Mouse (Mus musculus): ENCODE measurements at regions not wholly inside any gene's neighbourhood (a gene's known extent, or its start where the extent isn't known, plus 50 kb on each side); places are given as distances from the start of the nearest gene placed in this dataset.

GRCm38 (mm10) chr11:112103252-112103651 is 678.8 kb upstream of the Sox9 start:
- Histone ChIP-seq H3K4me2 (ENCODE audit: low read depth) (no peak overlapping the region), H3ac (ENCODE audit: control insufficient read depth, insufficient read length) (no peak overlapping the region), H3K36me3 (ENCODE audit: control insufficient read depth, insufficient read depth) (no peaks in the 10 kb centered on the region), H3K27me3 (ENCODE audit: control insufficient read depth, insufficient read depth, insufficient read length) (no peaks in the 10 kb centered on the region), H3K79me2 (ENCODE audit: control insufficient read depth, insufficient read depth) (no peaks in the 10 kb centered on the region), H3K4me3 (no peak overlapping the region)
- TF ChIP-seq TCF3 (IDR thresholded peaks at IDR 0.05; ENCODE audit: insufficient read length, low read depth) = no peak

- H3K4me3 ChIP-seq = no peak overlapping the region
- H3K79me2 ChIP-seq (ENCODE audit: control insufficient read depth, insufficient read depth) = no peaks in the 10 kb centered on the region
- TF ChIP-seq MYOG (IDR thresholded peaks at IDR 0.05; ENCODE audit: control insufficient read depth in 1 of 3, insufficient read depth in 1 of 3, insufficient read length in 2 of 3, low read depth in 2 of 3) (no peak), SRF (IDR thresholded peaks at IDR 0.05; ENCODE audit: control insufficient read depth, insufficient read length, low read depth) (no peak), CEBPB (IDR thresholded peaks at IDR 0.05; ENCODE audit: insufficient read depth, poor library complexity, severe bottlenecking) (no peak), REST (IDR thresholded peaks at IDR 0.05; ENCODE audit: insufficient read depth, insufficient read length) (no peak), TCF12 (IDR thresholded peaks at IDR 0.05; ENCODE audit: insufficient read depth, poor library complexity, severe bottlenecking) (no peak)
- no peaks in the 10 kb centered on the region for H3K36me3 ChIP-seq (ENCODE audit: control insufficient read depth, insufficient read depth)
- no peak overlapping the region for H3ac ChIP-seq (ENCODE audit: control insufficient read depth, insufficient read length)
- H3K27me3 ChIP-seq (ENCODE audit: control insufficient read depth, insufficient read depth, insufficient read length) = no peaks in the 10 kb centered on the region
- peak overlapping the region; percentile 47 for H3K4me2 ChIP-seq (ENCODE audit: low read depth)
Measured at GRCm38 (mm10) chr11:112106891-112107290, 675.1 kb upstream of the Sox9 start.

GRCm38 (mm10) chr11:112107314-112107713 is 674.7 kb upstream of the Sox9 start:
- Histone ChIP-seq H3K27me3 (ENCODE audit: control insufficient read depth, insufficient read depth, insufficient read length) (no peaks in the 10 kb centered on the region), H3ac (ENCODE audit: control insufficient read depth, insufficient read length) (no peak overlapping the region), H3K4me2 (ENCODE audit: low read depth) (peak overlapping the region; percentile 47), H3K79me2 (ENCODE audit: control insufficient read depth, insufficient read depth) (no peaks in the 10 kb centered on the region), H3K36me3 (ENCODE audit: control insufficient read depth, insufficient read depth) (no peaks in the 10 kb centered on the region), H3K4me3 (no peak overlapping the region)
- TF ChIP-seq E2F4 (IDR thresholded peaks at IDR 0.05; ENCODE audit: insufficient read depth) (no peak), POLR2A (IDR thresholded peaks at IDR 0.05; ENCODE audit: insufficient read length, low read depth) (no peak), CEBPB (IDR thresholded peaks at IDR 0.05; ENCODE audit: insufficient read depth, poor library complexity, severe bottlenecking) (0 out of 2 replicates have a peak, but pooled peaks have one; percentile 13), USF1 (IDR thresholded peaks at IDR 0.05; ENCODE audit: low read depth) (no peak), MYOG (IDR thresholded peaks at IDR 0.05; ENCODE audit: control insufficient read depth in 1 of 3, insufficient read depth in 1 of 3, insufficient read length in 2 of 3, low read depth in 2 of 3) (no peak)

DNA sequence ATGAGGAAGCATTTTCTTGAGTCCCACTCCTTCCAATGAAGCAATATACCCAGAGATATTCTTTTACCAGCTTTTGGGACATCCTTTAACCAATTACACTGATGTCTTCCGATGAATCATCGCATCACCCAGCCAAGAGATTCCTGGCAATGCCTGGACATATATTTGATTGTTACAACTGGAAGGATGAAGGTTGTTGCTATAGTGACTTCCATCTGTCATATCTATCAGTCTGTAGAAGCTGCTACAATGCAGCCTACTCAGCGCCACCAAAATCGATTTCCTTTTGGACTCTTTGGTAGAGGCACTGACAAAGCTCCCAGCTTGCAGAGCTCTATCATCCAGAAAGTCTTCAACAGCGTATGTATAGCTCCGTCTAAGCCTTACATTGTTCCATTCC is 661.0 kb upstream of the Sox9 start:
- TF ChIP-seq USF1 (IDR thresholded peaks at IDR 0.05; ENCODE audit: low read depth) = no peak
- no peak for TF ChIP-seq TCF12 (IDR thresholded peaks at IDR 0.05; ENCODE audit: insufficient read depth, poor library complexity, severe bottlenecking)
- no peak for TF ChIP-seq MAX (IDR thresholded peaks at IDR 0.05; ENCODE audit: low read depth)
- TF ChIP-seq E2F4 (IDR thresholded peaks at IDR 0.05; ENCODE audit: insufficient read depth) = no peak
- TF ChIP-seq MYOD1 (IDR thresholded peaks at IDR 0.05; ENCODE audit: control insufficient read depth in 1 of 3, insufficient read length in 2 of 3, low read depth in 2 of 3) = no peak
- no peak for TF ChIP-seq REST (IDR thresholded peaks at IDR 0.05; ENCODE audit: insufficient read depth, insufficient read length)
- no peak for TF ChIP-seq CEBPB (IDR thresholded peaks at IDR 0.05; ENCODE audit: insufficient read depth, poor library complexity, severe bottlenecking)
- TF ChIP-seq MYOG (IDR thresholded peaks at IDR 0.05; ENCODE audit: control insufficient read depth in 1 of 3, insufficient read depth in 1 of 3, insufficient read length in 2 of 3, low read depth in 2 of 3) = no peak
- no peak for TF ChIP-seq POLR2A (IDR thresholded peaks at IDR 0.05; ENCODE audit: insufficient read length, low read depth)
- TF ChIP-seq SRF (IDR thresholded peaks at IDR 0.05; ENCODE audit: control insufficient read depth, insufficient read length, low read depth) = no peak
- TF ChIP-seq POLR2AphosphoS2 (IDR thresholded peaks at IDR 0.05; ENCODE audit: insufficient read length, low read depth) = no peak
- no peak for TF ChIP-seq TCF3 (IDR thresholded peaks at IDR 0.05; ENCODE audit: insufficient read length, low read depth)
- Histone ChIP-seq H3ac (ENCODE audit: control insufficient read depth, insufficient read length) (no peak overlapping the region), H3K4me3 (no peak overlapping the region), H3K79me2 (ENCODE audit: control insufficient read depth, insufficient read depth) (no peaks in the 10 kb centered on the region), H3K4me2 (ENCODE audit: low read depth) (no peak overlapping the region), H3K27me3 (ENCODE audit: control insufficient read depth, insufficient read depth, insufficient read length) (no peaks in the 10 kb centered on the region), H3K36me3 (ENCODE audit: control insufficient read depth, insufficient read depth) (no peaks in the 10 kb centered on the region)

DNA sequence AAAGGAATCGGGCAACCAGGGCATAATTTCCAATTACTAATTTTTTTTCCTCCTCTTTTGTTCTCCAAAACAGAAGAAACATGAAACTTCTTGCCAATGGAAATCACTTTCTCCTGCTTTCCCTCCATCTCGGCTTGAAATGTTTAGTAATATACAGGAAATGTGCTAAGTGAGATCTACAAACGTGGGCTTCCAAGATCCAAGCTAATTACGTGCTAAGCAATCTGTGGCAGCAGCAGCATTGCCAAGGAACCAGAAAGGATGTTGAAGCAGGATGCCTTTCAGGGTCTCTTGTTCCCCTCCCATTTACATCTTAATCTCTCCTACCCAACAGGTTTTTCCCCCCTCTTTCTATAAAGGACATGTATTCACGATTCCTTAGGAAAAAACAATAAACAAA is 660.2 kb upstream of the Sox9 start:
- TF ChIP-seq USF1 (IDR thresholded peaks at IDR 0.05; ENCODE audit: low read depth) = no peak
- no peak for TF ChIP-seq E2F4 (IDR thresholded peaks at IDR 0.05; ENCODE audit: insufficient read depth)
- TF ChIP-seq CEBPB (IDR thresholded peaks at IDR 0.05; ENCODE audit: insufficient read depth, poor library complexity, severe bottlenecking) = no peak
- no peak for TF ChIP-seq REST (IDR thresholded peaks at IDR 0.05; ENCODE audit: insufficient read depth, insufficient read length)
- no peak for TF ChIP-seq MYOG (IDR thresholded peaks at IDR 0.05; ENCODE audit: control insufficient read depth in 1 of 3, insufficient read depth in 1 of 3, insufficient read length in 2 of 3, low read depth in 2 of 3)
- no peak for TF ChIP-seq MAX (IDR thresholded peaks at IDR 0.05; ENCODE audit: low read depth)
- TF ChIP-seq POLR2AphosphoS2 (IDR thresholded peaks at IDR 0.05; ENCODE audit: insufficient read length, low read depth) = no peak
- no peak for TF ChIP-seq POLR2A (IDR thresholded peaks at IDR 0.05; ENCODE audit: insufficient read length, low read depth)
- TF ChIP-seq TCF3 (IDR thresholded peaks at IDR 0.05; ENCODE audit: insufficient read length, low read depth) = no peak
- TF ChIP-seq SRF (IDR thresholded peaks at IDR 0.05; ENCODE audit: control insufficient read depth, insufficient read length, low read depth) = no peak
- no peak for TF ChIP-seq MYOD1 (IDR thresholded peaks at IDR 0.05; ENCODE audit: control insufficient read depth in 1 of 3, insufficient read length in 2 of 3, low read depth in 2 of 3)
- TF ChIP-seq TCF12 (IDR thresholded peaks at IDR 0.05; ENCODE audit: insufficient read depth, poor library complexity, severe bottlenecking) = no peak
- Histone ChIP-seq H3K4me3 (no peak overlapping the region), H3K4me2 (ENCODE audit: low read depth) (no peak overlapping the region), H3K27me3 (ENCODE audit: control insufficient read depth, insufficient read depth, insufficient read length) (no peaks in the 10 kb centered on the region), H3ac (ENCODE audit: control insufficient read depth, insufficient read length) (no peak overlapping the region), H3K79me2 (ENCODE audit: control insufficient read depth, insufficient read depth) (no peaks in the 10 kb centered on the region), H3K36me3 (ENCODE audit: control insufficient read depth, insufficient read depth) (no peaks in the 10 kb centered on the region)
